Mouse (Mus musculus) C3H10T1/2 (cell line): ENCODE measurements around the gene Oas1c. TPM values are rescaled to one million over a fixed set of nuclear protein-coding genes. Genes with fewer than 3 reads are reported as not detected.

Source experiments
- polyA plus RNA-seq, 2 experiments: library from polyadenylated mRNA; unstranded; fragments of >200 nt; fragmentation: generic; extraction: Trizol; gene quantifications; one replicate each; pipeline ENCODE4 v1.2.1; 2012; ENCODE audit warnings: missing spikeins in 2 of 2

Gene Oas1c
- polyA plus RNA-seq = 1 to 10 TPM in 1 of 2 experiments, under 1 TPM in 1; 0.08 to 2.2 TPM

DNA sequence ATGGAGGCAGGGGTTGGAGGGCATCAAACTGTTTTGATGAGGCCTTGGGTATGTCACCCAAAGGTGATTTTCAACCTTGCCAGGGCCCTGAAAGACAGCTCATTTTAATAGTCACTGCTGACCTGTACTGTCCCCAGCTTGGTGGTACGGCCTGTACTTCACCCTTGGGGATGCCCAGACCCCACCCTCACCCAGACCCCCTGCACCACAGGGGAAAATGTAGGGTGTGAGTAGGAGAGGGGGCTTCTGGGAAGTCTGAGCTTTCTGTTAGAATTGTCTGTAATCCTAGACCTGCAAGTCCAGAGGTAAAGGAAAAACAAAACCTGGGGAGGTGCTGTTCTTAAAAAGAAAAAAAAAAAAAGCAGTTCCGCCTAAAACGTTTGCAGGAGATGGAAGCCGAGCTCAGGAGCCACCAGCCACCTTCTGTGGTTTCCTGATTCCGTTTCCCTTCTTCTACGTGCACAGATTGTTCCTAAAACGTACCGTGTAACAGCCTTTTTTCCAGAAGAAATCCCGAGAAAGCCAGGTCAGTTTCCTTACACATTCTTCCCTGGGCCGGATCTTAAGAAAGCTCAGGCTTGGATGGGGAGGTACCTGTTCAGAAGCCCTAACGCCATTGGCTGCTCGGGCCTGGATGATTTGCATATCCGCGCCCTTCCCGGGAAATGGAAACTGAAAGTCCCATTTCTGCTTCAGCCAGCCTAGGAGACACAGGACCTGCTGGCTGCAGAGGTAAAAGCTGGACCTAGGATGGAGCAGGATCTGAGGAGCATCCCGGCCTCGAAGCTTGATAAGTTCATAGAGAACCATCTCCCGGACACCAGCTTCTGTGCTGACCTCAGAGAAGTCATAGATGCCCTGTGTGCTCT lies at the start of gene Oas1c:
Oas1c (minus strand) TSS at position 564 of the 869 bp plus-strand sequence.

DNA sequence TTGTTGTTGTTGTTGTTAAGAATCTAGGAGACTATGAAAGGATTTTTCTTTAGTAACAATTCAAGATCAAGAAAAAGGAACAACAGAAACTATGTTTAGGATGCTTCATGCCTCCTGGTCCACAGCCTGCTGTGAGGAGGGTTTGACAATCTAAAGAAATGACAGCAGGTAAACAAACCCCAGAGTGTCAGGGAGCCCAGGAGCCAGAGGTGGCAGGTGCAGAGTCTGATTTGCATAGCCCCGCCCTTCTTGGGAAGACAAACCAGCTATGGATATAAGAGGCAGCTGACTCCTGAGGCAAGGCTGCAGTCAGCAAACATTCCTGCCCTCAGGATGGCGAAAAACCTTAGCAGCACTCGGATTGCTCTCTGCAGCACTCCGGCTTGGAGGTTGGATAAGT lies 48.8 kb upstream of the Oas1c start, which contains the start of gene Oas1h:
Oas1h (plus strand) TSS at position 301 of the 400 bp plus-strand sequence.

GRCm38 (mm10) chr5:120847067-120847466 lies 34.8 kb upstream of the Oas1c start, which contains the start of gene Oas1f:
TSS of gene Oas1f (plus strand) at chr5:120847367.

GRCm38 (mm10) chr5:120795480-120796034 lies 16.8 kb downstream of the Oas1c start, which contains the start of gene Oas1e:
TSS of gene Oas1e (minus strand) at chr5:120795530.

DNA sequence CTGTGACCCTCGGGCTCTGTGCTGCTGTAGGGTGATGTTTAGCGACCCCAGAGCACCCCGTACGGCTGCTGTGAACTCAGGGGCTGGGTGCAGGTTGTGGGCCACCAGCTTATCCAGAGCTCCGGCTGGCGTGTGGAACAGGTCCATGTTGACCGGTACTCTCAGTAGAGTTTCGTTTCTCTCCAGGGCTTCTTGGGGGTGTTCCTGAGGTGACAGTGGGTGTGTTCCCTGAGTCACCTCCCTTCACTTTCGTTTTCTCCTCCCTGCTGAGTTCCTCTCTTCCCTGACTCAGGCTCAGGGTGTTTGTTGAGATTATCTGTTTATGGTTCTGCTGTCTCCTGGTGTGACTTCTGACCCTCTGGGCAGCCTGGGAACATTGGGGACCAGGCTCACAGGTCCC lies 34.8 kb downstream of the Oas1c start, which contains the start of gene Oas3:
Oas3 (minus strand) TSS at position 184 of the 400 bp plus-strand sequence.

Other genes starting within 250 kb of the Oas1c start
- 10 to 100 TPM in 1 of 2 experiments, 1 to 10 TPM in 1; 2.7 to 10.9 TPM for gene Tpcn1, start 223.8 kb downstream of the Oas1c start, polyA plus RNA-seq
- 1 to 10 TPM in 1 of 2 experiments, under 1 TPM in 1; 0.16 to 1.7 TPM for gene Iqcd, start 223.5 kb downstream of the Oas1c start, polyA plus RNA-seq
- gene Rita1, start 199.9 kb downstream of the Oas1c start, polyA plus RNA-seq = 10 to 100 TPM in 1 of 2 experiments, 1 to 10 TPM in 1; 9.0 to 11.5 TPM
- gene Ddx54, start 199.8 kb downstream of the Oas1c start, polyA plus RNA-seq = 10 to 100 TPM; 29.1 to 39.7 TPM
- not detected for gene Cfap73, start 178.3 kb downstream of the Oas1c start, polyA plus RNA-seq
- gene Rasal1, start 163.7 kb downstream of the Oas1c start, polyA plus RNA-seq = under 1 TPM in 1 of 2 experiments, not detected in 1; 0.06 TPM
- gene Dtx1, start 100.6 kb downstream of the Oas1c start, polyA plus RNA-seq = under 1 TPM in 1 of 2 experiments, not detected in 1; 0.11 TPM
- gene Oas2, start 62.7 kb downstream of the Oas1c start, polyA plus RNA-seq = under 1 TPM in 1 of 2 experiments, not detected in 1; 0.42 TPM
- gene Oas3, start 34.9 kb downstream of the Oas1c start, polyA plus RNA-seq = not detected
- gene Oas1e, start 17.0 kb downstream of the Oas1c start, polyA plus RNA-seq = not detected
- under 1 TPM in 1 of 2 experiments, not detected in 1; 0.08 TPM for gene Oas1f, start 34.9 kb upstream of the Oas1c start, polyA plus RNA-seq
- gene Oas1h, start 48.9 kb upstream of the Oas1c start, polyA plus RNA-seq = not detected
- gene Oas1g, start 75.1 kb upstream of the Oas1c start, polyA plus RNA-seq = under 1 TPM in 1 of 2 experiments, not detected in 1; 0.12 TPM
- gene Oas1a, start 95.0 kb upstream of the Oas1c start, polyA plus RNA-seq = under 1 TPM; 0.02 to 0.58 TPM
- not detected for gene Oas1d, start 102.0 kb upstream of the Oas1c start, polyA plus RNA-seq
- not detected for gene Rph3a, start 197.6 kb upstream of the Oas1c start, polyA plus RNA-seq